Mouse (Mus musculus): ENCODE measurements at regions not wholly inside any gene's neighbourhood (a gene's known extent, or its start where the extent isn't known, plus 50 kb on each side); places are given as distances from the start of the nearest gene placed in this dataset.
A peak's percentile ranks its signal among the peaks of the same experiment; 100 is the strongest.

- no peak for TF ChIP-seq POLR2A (IDR thresholded peaks at IDR 0.05; ENCODE audit: extremely low read depth, insufficient read depth, low read length)
- no peak for TF ChIP-seq CTCF (IDR thresholded peaks at IDR 0.05; ENCODE audit: extremely low read depth, insufficient read depth, low read length)
These were observed 132.2 kb downstream of the Slc4a3 start for GRCm38 (mm10) chr1:75678279-75678678.

GRCm38 (mm10) chr1:75680366-75680765, 134.3 kb downstream of the Slc4a3 start:
- TF ChIP-seq CTCF (IDR thresholded peaks at IDR 0.05; ENCODE audit: extremely low read depth, insufficient read depth, low read length) = no peak
- H3K4me3 ChIP-seq (ENCODE audit: insufficient read depth, low read length) = no peak overlapping the region
- H3K27ac ChIP-seq (ENCODE audit: insufficient read depth, low read length) = no peak overlapping the region
- no peaks in the 10 kb centered on the region; the same call in 1 of the 2 replicates for H3K4me1 ChIP-seq (ENCODE audit: control insufficient read depth, insufficient read depth, low read length)

More at GRCm38 (mm10) chr1:75678279-75678678, 132.2 kb downstream of the Slc4a3 start:
- Histone ChIP-seq H3K4me3 (ENCODE audit: insufficient read depth, low read length) (no peak overlapping the region), H3K4me1 (ENCODE audit: control insufficient read depth, insufficient read depth, low read length) (no peaks in the 10 kb centered on the region; the same call in 1 of the 2 replicates), H3K27ac (ENCODE audit: insufficient read depth, low read length) (no peak overlapping the region)

GRCm38 (mm10) chr1:75681913-75682312, 135.8 kb downstream of the Slc4a3 start:
- no peaks in the 10 kb centered on the region; the same call in 1 of the 2 replicates for H3K4me1 ChIP-seq (ENCODE audit: control insufficient read depth, insufficient read depth, low read length)
- H3K27ac ChIP-seq (ENCODE audit: insufficient read depth, low read length) = no peak overlapping the region

GRCm38 (mm10) chr1:75692781-75693180, 146.7 kb downstream of the Slc4a3 start:
- Histone ChIP-seq H3K4me3 (ENCODE audit: insufficient read depth, low read length) (no peak overlapping the region), H3K27ac (ENCODE audit: insufficient read depth, low read length) (no peak overlapping the region), H3K4me1 (ENCODE audit: control insufficient read depth, insufficient read depth, low read length) (no peaks in the 10 kb centered on the region)
- no peak for TF ChIP-seq CTCF (IDR thresholded peaks at IDR 0.05; ENCODE audit: extremely low read depth, insufficient read depth, low read length)
- TF ChIP-seq POLR2A (IDR thresholded peaks at IDR 0.05; ENCODE audit: extremely low read depth, insufficient read depth, low read length) = no peak

More at GRCm38 (mm10) chr1:75681913-75682312, 135.8 kb downstream of the Slc4a3 start:
- no peak overlapping the region for H3K4me3 ChIP-seq (ENCODE audit: insufficient read depth, low read length)
- TF ChIP-seq CTCF (IDR thresholded peaks at IDR 0.05; ENCODE audit: extremely low read depth, insufficient read depth, low read length) (no peak), POLR2A (IDR thresholded peaks at IDR 0.05; ENCODE audit: extremely low read depth, insufficient read depth, low read length) (no peak)

- Histone ChIP-seq H3K4me3 (ENCODE audit: insufficient read depth, low read length) (no peak overlapping the region), H3K27ac (ENCODE audit: insufficient read depth, low read length) (peak overlapping the region; percentile 54; the same call in 1 of the 2 replicates), H3K4me1 (ENCODE audit: control insufficient read depth, insufficient read depth, low read length) (no peaks in the 10 kb centered on the region)
- TF ChIP-seq CTCF (IDR thresholded peaks at IDR 0.05; ENCODE audit: extremely low read depth, insufficient read depth, low read length) = 0 out of 2 replicates have a peak, but pooled peaks have one; percentile 9
- TF ChIP-seq POLR2A (IDR thresholded peaks at IDR 0.05; ENCODE audit: extremely low read depth, insufficient read depth, low read length) = no peak
These were observed 147.3 kb downstream of the Slc4a3 start for GRCm38 (mm10) chr1:75693231-75693914.

- Histone ChIP-seq H3K27ac (ENCODE audit: insufficient read depth, low read length) (no peak overlapping the region), H3K4me3 (ENCODE audit: insufficient read depth, low read length) (peak overlapping the region; percentile 23; the same call in 1 of the 2 replicates), H3K4me1 (ENCODE audit: control insufficient read depth, insufficient read depth, low read length) (peaks cover 2% of the 10 kb centered on the region)
- no peak for TF ChIP-seq POLR2A (IDR thresholded peaks at IDR 0.05; ENCODE audit: extremely low read depth, insufficient read depth, low read length)
- TF ChIP-seq CTCF (IDR thresholded peaks at IDR 0.05; ENCODE audit: extremely low read depth, insufficient read depth, low read length) = no peak
These were observed 159.0 kb downstream of the Slc4a3 start for GRCm38 (mm10) chr1:75704832-75705650.

- Histone ChIP-seq H3K27ac (ENCODE audit: insufficient read depth, low read length) (no peak overlapping the region), H3K4me1 (ENCODE audit: control insufficient read depth, insufficient read depth, low read length) (peaks cover 2% of the 10 kb centered on the region), H3K4me3 (ENCODE audit: insufficient read depth, low read length) (no peak overlapping the region)
- TF ChIP-seq CTCF (IDR thresholded peaks at IDR 0.05; ENCODE audit: extremely low read depth, insufficient read depth, low read length) (no peak), POLR2A (IDR thresholded peaks at IDR 0.05; ENCODE audit: extremely low read depth, insufficient read depth, low read length) (no peak)
These were observed 160.1 kb downstream of the Slc4a3 start for GRCm38 (mm10) chr1:75706126-75706525.

- TF ChIP-seq POLR2A (IDR thresholded peaks at IDR 0.05; ENCODE audit: extremely low read depth, insufficient read depth, low read length) (no peak), CTCF (IDR thresholded peaks at IDR 0.05; ENCODE audit: extremely low read depth, insufficient read depth, low read length) (no peak)
- Histone ChIP-seq H3K4me1 (ENCODE audit: control insufficient read depth, insufficient read depth, low read length) (no peaks in the 10 kb centered on the region), H3K27ac (ENCODE audit: insufficient read depth, low read length) (no peak overlapping the region), H3K4me3 (ENCODE audit: insufficient read depth, low read length) (no peak overlapping the region)
These were observed 177.4 kb downstream of the Slc4a3 start for GRCm38 (mm10) chr1:75723431-75723830.

- H3K4me3 ChIP-seq (ENCODE audit: insufficient read depth, low read length) = no peak overlapping the region
- TF ChIP-seq CTCF (IDR thresholded peaks at IDR 0.05; ENCODE audit: extremely low read depth, insufficient read depth, low read length) (no peak), POLR2A (IDR thresholded peaks at IDR 0.05; ENCODE audit: extremely low read depth, insufficient read depth, low read length) (no peak)
- no peaks in the 10 kb centered on the region for H3K4me1 ChIP-seq (ENCODE audit: control insufficient read depth, insufficient read depth, low read length)
- H3K27ac ChIP-seq (ENCODE audit: insufficient read depth, low read length) = no peak overlapping the region
These were observed 179.3 kb downstream of the Slc4a3 start for GRCm38 (mm10) chr1:75725329-75725728.
